Mouse (Mus musculus) layer of hippocampus, postnatal 36 days (tissue): ENCODE measurements around the gene Nrip1. TPM values are rescaled to one million over a fixed set of nuclear protein-coding genes. Genes with fewer than 3 reads are reported as not detected.

Experiments used
- DNase-seq, 2 experiments: peaks; one replicate each; pipeline ENCODE4 v3.0.0; 2022
- total RNA-seq, 2 experiments: library from RNA; stranded (reverse); gene quantifications; 2 replicates each; pipeline ENCODE4 v1.2.3; 2021

Nrip1 gene
- total RNA-seq, 2 experiments from 2014 or later, result 55.6 to 60.4 TPM

DNA sequence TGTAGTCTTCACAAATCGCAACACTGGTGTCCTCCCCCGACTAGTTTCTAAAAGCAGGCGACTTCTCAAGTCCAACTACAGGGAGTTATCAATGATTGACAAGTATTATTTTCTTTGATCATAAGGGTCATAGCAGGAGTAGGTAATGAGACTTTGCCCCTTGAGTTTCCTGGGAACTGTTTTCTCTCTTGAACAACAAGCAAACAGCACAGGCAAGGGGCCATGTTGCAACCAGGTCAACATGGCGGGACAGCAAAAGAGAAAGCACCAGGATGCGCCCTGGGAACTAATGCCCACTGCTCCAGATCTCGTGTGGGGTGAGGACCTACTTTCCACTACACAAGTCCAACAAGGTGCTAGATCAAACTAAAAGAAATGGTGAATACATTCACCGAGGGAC is 27.3 kb downstream of the Nrip1 start:
- DNase-seq, result no peak

DNA sequence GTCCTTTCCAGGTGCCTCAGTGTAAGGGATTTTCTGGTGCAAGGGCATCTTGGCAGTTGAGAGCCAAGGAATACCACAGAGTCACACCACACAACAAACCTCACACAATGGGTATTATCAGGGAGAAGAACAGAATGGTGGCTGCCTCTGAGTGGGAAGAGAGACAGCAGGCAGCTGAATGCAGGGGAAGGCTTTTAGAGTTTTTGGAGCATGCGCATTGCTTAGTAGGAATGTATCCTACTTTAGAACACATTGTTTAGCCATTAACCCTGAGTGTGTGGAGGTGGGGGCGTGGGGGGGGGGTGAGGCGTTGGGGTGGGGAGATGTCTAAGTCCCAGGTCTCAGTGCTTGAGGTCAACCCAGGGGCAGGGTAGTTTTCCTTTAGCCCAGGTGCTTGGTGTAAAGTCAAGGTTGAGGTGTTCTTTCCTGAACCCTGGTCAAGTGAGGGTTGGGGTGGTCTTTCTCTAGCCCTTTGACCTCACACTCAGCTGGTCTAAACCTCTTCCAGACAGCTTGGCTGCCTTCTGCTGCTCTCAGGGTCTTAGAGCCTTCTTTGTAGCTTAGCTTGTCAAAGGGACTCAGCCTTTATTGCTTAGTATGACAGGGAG is 28.8 kb downstream of the Nrip1 start:
- DNase-seq, result no peak

DNA sequence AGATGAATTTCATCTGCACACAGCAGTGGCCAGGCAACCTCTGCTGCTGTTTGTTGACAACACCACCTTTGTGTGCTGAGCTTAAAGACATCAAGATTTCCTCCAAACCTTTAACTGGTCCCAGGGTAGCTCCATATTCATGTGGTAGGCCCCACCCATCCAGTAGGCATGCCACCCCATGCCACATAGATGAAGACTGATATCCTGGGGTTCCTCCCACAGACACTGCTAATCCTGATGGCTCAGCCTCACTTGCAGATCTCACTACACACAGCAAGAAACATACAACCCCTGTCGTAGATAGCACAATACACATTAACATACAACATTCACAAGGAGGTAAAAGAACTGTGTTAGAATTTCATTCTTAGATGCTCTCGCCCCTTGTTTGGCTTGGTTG is 29.6 kb downstream of the Nrip1 start:
- no peak for DNase-seq

DNA sequence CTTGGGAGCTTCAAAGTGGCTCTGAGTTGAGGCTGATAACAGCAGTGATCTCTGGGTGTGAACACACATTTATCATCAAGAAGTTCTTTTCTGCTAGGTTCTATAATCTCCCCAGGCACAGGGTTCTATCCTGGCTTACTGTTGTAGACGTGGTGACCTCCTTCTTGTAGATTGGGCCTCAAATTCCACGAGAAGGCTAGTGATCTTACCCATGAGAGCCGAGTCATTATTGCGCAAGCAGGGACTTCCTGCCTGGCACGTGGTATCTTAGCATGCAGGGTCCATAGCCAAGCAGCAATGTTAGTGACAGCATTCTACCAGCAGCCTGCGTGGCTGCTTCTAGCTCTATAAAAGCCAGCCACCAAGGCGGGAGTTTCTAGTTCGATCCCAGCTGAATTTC is 32.0 kb downstream of the Nrip1 start:
- no peak for DNase-seq

DNA sequence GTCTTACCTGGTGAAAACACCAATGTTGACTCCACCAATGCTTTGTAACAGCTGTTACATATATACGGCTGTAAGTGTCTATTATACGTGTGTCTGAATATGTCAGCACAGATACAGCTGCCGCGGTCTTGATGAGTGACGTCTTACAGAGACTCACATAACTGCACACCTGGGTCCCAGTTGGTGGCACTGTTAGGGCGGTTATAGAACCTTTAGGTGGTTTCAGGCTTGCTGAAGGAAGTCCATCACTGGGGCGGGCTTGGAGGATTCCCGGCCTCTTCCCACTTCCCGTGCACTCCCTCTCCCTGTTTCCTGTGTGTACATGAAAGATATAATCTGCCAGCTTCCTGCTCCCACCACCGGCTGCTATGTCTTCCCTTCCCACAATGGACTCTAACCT is 34.4 kb downstream of the Nrip1 start:
- DNase-seq, result no peak

DNA sequence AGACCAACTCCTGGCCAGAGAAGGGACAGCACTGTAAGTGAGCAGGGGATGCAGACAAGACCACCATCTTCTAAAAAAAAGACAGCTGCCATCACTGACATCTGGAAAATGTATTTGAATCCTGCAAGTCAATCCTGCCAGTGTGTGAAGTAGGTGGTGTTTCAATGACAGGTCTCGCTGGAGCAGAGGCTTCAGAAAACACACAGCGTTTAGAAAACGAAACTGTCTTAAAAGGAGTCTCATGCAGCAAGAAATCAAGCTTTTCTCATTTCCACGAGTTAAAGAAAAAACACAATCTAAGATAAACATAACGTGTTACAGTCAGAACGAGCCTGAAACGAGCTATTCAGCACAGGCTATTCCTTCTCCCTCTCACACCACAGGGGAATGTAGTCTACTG is 36.3 kb downstream of the Nrip1 start:
- no peak for DNase-seq

DNA sequence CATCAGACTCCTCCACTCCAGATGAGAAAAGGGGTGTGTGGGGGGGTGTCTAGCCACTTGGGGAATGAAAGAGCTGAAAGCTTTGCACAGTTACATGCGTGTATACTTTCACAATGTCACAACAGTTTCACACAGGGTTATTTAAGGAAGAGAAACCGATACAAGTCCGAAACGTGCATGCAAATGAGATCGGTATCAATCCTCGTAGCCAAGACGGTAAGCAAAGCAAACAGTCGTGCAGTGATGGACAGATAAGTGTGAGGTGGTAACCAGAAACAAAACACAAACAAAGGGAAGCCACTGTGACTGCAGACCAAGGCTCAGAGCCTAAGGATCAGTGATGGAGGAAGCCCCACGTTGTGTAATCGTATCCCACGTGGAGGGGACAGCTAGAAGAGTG is 36.7 kb downstream of the Nrip1 start:
- DNase-seq, result no peak

DNA sequence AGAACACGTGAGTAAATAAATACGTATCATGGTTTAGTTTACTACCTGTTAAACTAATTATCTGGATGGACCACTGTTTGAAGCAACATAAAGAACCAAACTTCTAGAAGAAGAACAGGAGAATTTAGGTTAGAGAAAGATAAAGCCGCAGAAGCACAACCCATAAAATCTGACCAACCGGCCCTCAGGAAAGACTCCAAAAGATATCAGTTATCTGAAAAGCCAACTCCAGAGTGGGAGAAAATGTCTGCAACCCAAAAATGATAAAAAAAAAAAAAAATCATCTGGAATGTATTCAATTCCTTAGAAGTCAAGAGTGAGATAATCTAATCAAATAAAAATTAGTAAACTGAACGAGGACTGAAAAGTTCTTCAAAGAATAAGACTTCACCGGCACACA is 37.7 kb downstream of the Nrip1 start:
- no peak for DNase-seq

DNA sequence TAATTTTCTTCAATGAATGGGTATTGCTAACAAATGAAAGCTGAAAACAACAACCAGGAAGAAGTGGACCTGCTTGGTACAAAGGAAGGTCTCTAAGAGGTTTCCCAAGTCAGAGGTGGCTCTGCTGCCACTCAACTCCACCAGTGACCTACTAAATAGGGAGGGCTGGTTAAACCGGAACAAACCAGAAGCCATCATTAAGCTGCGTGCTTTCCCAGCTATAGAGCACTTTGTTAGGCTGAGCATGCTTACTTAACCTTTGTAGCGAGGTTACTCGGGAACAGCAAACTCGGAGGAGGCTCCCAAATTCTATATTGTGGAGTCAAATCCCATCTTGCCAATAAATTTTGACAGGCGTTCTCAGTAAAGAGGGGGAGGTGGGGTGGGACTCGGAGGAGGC is 41.5 kb downstream of the Nrip1 start:
- no peak for DNase-seq

DNA sequence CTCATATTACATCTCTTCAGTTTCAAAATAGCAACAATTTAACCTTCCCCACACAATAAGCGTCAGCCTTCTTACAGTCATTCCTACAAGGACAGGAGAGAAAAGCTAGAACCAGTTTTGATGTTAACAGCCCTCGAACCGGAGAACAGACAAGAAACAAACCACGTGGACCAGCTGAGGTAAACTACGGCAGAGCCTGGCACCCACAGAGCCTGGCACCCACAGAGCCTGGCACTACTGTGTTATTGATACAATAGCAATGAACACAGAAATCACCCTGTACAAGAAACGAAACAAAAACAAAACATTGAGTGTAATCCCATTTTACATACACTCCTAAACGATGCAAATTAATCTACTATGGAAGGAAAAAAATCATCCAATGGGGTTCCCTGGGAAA is 42.4 kb downstream of the Nrip1 start:
- no peak for DNase-seq

DNA sequence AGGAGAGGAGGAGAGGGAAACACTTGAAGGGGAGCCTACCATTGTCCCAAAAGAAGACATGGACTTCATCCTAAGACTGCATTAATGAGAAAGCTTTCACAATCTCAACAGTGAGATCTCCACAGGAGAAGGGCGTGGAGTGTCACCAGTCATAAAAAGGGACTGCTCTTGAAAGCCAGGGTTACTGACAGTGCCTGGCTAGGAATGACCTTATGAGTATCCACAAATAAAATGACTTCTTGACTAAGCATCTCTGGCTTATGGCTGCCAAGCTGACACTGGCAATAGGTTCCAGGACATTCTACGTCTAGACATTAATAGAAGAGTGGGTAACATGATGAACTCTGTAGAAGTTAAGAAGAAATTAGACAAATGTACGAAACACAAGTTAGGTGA is 48.3 kb downstream of the Nrip1 start:
- DNase-seq, result no peak

DNA sequence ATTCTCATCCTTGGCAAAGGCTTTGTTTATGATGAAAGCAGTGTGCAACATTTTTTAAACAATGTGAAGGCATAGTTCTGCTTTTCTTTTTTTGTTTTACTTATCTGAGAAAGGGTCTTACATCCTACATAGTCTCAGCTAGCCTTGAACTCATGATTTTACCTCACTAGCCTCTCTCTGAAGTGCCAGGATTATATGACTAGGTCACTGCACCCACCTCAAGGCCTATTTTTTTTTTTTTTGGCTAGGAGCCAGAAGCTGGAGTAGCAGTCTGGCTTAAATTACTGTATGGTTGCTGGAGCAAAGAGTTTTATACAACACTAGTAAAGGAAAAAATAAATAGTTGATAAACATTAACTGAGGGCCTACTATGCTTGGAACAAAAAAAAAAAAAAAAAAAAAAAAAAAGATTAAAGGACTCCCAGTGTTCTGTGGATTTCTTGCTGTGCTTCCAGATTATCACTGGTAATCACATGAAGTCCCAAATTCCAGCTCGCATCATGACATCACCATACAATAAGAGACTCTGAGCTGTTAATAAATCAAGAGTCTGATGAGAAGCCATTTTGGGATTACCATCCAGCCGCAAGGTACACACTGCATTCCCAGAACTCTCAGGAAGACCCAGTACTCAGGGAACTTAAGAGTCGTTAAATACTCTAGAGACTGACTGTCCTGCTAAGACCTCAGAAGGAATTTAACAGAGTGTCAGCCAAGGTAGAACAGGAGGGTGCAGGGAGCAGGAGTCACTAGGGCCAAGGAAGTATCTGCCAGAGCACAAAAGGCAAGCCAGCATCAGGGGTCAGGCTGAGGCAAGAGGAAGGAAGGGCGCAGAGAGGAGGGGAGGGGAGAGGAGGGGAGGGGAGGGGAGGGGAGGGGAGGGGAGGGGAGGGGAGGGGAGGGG is 49.0 kb downstream of the Nrip1 start:
- DNase-seq, result no peak

DNA sequence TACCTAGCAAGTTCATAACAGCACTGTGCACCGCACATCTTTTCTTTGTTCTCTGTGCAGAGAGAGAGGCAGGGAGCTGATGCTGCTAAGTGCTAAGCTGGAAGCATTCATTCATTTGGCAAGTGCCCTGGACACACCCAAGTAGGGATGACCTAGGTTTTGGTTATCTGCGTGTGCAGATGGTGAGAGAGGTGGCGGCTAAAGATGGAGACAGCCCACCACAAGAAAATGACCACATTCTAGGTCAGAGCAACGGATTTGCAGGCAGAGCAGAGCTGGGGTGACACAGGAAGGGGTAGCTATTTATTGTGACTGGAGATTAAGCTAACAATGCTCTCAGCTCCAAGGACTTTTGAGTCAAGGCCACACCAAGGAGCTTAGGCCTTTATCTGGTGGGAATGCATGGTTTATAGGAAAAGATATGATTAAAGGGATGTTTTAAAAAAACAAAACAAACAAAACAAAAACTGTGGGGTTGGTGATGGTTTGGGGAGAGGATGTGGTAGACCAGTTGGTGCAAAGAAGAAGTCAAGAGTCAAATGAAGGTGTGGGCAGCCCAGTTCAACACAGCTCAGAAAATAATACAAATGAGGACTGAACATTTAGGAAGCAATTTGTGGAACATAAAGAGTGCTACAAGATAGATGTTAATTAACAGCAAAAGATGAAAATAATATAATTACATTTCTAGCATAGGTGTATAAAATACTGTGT is 49.9 kb downstream of the Nrip1 start:
- no peak for DNase-seq

DNA sequence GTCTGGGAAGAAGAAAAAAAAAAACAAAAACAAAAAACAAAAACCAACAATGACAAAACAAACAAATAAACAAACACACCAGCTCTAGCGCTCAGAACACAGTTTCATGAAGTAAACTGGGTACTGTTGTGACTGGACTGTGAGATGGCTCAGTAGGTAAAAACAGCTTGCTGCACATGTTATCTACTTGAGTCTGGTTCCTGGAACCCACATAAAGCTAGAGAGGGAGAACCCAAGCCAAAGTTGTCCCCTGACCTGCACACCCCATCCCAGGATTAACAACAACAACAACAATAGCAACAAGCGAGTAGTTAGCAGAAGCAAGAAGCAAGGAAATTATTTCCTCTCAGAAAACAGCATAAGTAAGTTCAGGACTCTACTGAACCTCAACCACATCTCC is 50.5 kb downstream of the Nrip1 start:
- no peak for DNase-seq

DNA sequence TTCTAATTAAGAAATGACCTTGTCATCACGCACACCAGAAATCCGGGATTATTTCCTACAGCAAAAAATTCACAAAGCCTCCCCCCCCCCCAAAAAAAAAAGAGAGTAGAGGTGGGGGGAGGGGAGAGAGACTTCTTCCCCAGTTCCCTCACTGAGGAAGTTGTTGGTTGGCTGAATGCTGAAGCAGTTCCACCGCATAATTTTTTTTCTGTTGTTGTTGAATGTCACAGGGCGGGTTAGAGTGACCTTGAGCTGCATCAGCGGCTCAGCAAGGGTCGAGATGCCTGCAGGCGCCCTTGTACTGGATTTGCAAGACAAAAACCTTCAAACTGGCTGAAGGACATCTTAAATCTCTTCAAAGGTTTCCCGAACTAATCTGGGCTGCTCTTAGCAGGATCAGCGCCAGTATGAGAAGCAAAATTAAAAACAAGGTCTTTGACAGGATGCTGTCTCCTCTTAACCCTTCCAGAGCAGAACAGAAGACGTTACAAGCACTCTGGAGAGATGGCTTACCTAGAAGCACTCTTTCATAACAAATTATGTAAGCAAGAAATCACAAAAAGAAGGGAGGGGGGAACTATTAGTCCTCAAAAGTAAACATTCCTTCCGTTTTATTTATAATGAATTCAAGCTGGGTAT is 52.0 kb downstream of the Nrip1 start:
- no peak for DNase-seq

DNA sequence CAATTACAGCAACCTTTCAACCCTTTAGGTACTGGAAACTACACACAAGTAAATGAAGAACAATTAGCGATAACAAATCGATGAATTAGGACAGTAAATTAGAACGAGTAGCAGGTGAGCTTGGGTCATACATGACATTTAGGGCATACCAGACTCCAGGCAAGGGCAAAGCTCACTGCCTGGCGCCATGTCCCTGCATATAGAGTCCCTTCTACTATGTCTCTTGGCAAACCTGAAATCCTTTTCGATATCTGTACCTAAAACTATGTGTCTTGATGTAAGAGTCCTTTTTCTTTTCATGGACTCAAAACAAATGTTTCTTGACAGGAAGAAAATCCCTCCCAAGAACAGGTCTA is 53.5 kb downstream of the Nrip1 start:
- no peak for DNase-seq

DNA sequence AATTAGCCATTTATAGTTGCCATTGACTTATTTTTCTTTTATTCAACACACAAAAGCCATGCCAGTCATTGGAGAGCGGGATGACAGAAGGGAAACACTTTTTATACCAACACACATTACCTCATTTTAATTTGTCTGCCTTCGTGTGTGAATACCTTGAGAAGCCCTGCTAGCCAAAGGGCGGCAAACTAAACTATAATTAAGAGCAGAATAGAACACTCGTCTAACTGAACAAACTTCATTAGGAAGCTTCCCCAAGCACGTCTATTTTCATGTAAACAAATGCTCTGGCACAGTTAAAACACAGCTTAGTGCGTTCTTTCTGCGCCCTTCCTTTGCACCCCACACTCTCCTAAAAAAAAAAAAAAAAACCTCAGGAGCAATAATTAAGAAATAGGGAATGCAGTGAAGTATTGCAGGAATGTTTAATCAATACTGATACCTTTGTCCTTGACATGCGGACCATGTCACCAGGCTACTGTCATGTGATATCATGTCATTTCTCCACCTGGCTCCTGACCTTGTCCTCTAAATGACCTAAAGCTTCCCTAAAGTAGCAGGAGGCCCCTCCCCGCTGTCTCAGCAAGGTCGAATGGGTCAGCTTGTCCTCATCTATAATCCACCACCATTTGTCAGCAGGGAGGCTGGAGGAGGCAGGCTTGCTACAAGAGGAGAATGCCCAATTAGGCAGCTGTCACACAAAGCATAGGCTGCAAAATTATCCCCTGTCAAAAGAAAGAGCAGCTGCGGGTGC is 54.1 kb downstream of the Nrip1 start:
- no peak for DNase-seq

DNA sequence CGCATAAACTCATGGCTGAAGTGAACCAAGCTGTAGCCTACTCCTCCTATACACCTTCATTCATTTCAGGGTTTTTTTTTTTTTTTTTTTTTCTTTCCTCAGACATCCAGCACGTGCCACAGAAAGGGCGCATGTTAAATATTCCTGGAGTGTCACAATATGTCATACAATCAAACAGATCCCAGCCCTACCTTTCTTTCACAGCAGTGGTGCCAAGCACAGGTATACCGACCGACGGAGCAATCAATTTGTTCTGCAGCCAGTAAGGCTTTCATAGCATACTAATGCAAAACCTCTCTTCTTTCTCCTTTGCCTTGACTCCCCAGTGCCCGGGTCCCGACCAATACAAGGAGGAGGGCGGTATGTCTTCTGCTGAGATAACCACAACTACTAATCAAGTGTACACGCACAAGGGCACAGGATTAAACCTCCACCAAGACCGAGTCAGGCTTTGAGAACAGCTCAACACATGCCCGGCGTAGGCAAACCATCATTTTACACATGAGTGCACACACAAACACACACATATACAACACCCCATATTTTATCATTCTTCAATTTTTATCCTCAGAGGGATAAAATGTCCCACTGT is 55.2 kb downstream of the Nrip1 start:
- DNase-seq, result no peak

DNA sequence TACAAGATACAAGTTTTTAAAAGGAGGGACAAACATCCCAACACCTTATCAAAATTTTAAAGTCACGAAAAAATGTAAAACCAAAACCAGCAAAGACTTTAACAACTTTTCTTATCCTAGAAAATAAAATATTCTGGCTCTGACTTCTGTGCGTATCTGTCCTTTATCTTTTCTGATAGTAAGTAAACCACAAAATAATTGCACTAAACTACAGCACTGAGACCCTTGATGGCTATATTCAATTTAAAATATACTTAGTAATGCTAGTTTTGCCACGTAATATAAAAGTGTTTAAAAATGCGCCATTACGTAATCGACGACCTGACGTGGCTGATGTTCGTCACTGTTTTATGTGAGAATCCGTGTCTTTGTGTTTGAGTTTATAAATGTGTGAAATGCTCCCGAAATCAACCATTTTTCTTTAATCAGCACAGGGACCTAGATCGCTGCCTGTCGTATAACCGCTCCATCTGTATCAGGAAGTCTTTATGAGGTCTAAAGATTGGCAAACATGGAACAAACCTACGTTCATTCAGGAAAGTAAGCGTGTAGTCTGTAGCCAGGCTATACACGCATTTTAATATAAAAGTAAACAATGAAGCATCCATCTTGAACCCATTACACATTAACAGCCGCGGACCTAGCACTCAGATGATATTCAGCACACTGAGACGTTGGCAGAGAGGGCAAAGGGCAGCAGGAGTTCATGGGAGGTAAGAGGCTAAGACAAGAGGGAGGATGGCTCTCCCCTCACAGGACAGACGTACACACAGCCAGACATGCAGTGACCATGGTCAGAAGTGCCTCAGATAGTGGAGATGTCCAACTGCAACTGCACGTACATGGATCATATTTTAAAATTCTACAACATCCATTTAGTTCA is 56.4 kb downstream of the Nrip1 start:
- DNase-seq, result no peak

DNA sequence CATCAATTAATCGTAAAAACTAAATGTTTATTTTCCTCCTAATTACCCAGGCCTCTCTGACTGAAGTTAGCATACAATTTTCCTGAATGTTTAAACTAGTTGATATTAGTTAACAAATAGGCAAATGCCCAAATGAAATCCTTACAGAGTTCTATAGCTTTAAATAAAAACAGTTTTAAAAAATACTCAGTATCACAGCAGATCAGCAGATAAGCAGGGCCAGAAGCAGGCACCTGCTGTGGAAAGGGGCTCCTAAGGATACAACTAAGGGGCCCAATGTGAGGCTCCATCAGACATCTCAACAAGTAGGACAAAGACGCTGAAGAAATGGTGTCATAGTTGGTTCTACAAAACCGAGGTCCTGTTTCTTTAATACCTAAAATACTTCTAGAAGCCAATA is 58.0 kb downstream of the Nrip1 start:
- no peak for DNase-seq
